Mouse (Mus musculus) megakaryocyte, adult 5-6 weeks (primary cell): ENCODE data around the gene 4930452B06Rik. TPM values are rescaled to one million over a fixed set of nuclear protein-coding genes. Genes with fewer than 3 reads are reported as not detected.
A peak's percentile ranks its signal among the peaks of the same experiment; 100 is the strongest.
"Not testable (repeated sequence)": the region's sequence is repeated elsewhere in the genome, so short reads cannot be mapped to it uniquely, and the experiment has no call there.

Source experiments
- ATAC-seq: 2 replicates; pipeline ENCODE4 v1.8.0; 2016; ENCODE audit warnings: mild to moderate bottlenecking, inconsistent platforms; ENCODE audit not compliant: poor library complexity, severe bottlenecking
- total RNA-seq, 2 experiments: library from RNA; stranded (forward) in 1 of 2; stranded (reverse) in 1 of 2; fragments of 153-499, 151-499 nt in 1 of 2; fragments of 221-1000, 200-1000 nt in 1 of 2; gene quantifications; 2 replicates each; pipeline versions ENCODE4 v1.2.3 to v1.2.4; 2015 to 2017

4930452B06Rik gene
- total RNA-seq (2015): not detected in 2 replicates
- not detected in 2 replicates for total RNA-seq (2017)

DNA sequence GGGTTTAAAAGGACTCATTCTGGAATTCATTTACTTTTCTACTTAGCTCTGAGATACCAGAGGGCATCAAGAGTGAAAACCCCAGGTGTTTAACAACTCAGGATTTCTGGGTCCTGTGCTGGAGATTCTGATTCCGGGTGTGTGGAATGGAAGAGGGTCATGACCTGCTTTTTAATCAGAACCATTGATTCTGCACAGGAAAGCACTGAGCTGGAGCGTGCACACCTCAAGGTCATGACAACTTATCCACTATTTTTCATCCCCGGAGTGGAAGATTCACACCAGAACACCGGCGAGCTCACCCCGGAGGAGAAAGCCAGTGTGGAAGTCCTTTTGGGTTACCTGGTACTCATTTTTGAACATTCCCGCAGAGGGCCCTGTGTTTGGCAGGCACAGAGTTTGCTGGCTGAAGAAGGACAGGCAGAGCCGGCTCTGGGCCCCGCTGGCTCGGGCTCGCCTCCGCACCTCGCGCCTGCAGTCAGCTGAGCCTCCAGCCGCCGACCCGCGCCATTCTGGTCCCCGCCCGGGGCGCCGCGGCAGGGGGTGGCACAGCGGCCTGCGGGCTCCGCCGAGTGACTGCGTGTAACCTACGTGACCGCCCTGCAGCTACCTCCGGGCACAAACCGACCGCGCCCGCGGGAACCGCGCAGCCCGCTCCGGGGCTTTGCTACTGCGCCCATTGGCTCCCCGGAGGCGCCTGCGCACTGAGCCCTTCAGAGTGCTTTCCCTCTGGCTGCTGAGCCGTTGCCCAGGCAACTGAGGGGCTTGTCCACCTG, at the start of gene 4930452B06Rik:
Gene 4930452B06Rik (minus strand): TSS at position 605 of the 776 bp plus-strand sequence.
- ATAC-seq: no peak

DNA sequence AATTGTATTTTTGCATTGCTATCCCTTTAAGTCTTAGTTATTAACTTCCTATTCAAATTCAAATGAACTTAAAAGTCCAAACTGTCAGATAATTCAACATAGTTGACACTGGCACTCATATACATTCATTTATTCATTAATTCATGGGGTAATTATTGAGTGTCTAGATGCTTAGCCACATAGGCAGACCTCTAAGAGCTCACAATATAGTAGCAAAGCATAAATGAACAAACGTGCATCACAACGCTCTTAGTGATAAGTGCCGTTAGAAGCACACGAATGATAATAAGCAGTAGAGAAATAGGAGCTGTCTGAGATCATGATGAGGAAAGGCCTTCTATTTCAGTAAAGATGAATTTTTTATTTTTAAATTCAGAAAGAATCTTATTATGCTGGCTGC, 46.6 kb upstream of the 4930452B06Rik start:
- ATAC-seq: no peak

- no peak for ATAC-seq
These were observed 23.4 kb upstream of the 4930452B06Rik start for GRCm38 (mm10) chr14:8689451-8689850.

GRCm38 (mm10) chr14:8688462-8688861, 22.4 kb upstream of the 4930452B06Rik start:
- ATAC-seq: no peak

- no peak for ATAC-seq
These were observed 20.1 kb upstream of the 4930452B06Rik start for GRCm38 (mm10) chr14:8686185-8686584.

GRCm38 (mm10) chr14:8679896-8680295, 13.9 kb upstream of the 4930452B06Rik start:
- ATAC-seq: no peak

- no peak for ATAC-seq
These were observed 5.7 kb downstream of the 4930452B06Rik start for GRCm38 (mm10) chr14:8660359-8660758.

DNA sequence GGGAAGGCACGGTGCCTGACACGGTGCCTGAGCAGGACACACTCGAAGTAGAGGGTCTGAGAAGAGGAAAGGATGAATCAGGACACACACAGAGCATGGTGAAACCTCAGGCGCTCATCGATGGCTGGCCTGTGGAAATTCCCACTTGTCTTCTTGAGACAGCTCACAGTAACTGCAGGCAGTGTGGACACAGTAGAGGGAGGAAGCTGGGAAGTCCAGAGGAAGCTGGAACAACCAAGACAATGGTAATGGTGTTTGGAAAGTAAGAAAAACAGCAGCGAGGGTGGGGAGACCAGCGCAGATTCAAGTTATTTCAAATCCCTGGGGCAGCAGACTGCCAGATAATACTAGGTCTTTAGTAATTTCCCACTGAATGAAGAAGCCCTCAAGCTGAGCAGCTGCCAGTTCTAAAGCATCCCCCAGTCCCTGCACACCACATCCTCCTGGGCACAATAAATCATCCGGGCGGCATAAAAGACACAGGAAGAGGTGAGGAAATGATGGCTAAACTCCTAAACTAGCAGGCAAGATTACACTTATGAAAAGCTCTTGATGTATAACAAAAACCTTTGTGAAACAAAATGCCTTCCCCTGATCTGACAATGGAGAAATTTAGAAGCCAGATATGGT, 24.3 kb downstream of the 4930452B06Rik start:
- no peak for ATAC-seq

- no peak for ATAC-seq
These were observed 33.8 kb downstream of the 4930452B06Rik start for GRCm38 (mm10) chr14:8632211-8632610.

DNA sequence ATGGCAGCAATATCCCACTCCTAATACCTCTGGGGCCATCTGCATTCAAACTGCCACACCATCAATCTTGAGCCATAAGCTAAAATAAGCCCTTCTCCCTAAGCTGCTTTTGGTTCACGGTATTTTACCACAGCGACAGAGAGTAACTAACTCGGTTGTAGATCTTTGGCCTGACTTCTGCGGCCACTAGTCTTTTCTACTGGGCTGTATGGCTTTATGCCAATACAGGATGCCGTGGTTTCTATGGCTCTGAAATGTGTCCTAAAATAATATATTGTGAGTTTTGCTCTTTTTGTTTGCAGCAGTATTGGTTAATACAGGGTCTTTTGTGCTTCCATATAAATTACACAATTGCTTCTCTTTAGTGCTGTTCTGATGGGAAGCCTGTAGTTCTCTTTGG, 37.6 kb downstream of the 4930452B06Rik start:
- ATAC-seq: no peak

GRCm38 (mm10) chr14:8627481-8627880, 38.6 kb downstream of the 4930452B06Rik start:
- ATAC-seq: no peak

GRCm38 (mm10) chr14:8621164-8621563, 44.9 kb downstream of the 4930452B06Rik start:
- ATAC-seq: no peak

DNA sequence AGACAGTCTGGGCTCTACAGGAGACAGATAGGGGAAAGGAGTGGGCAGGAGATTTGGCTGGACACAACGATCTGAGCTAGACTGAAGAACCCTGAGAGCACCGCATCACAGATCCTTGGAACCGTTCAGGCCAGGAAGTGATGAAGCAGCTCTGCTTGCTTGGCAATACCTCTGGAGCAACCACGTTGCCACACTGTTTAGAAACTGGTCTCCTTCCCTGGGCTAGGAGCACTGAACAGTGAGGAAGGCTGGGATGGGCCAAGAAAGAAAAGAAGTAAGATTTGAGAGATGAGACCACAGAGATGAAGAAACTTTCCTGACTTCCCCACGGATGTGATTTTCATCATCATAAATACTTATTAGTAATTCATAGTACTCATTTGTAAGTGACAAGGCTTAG, 45.5 kb downstream of the 4930452B06Rik start:
- peak; percentile 78 for ATAC-seq

GRCm38 (mm10) chr14:8615636-8616035, 50.4 kb downstream of the 4930452B06Rik start:
- ATAC-seq: peak; percentile 30

- ATAC-seq: peak; percentile 88
These were observed 51.6 kb downstream of the 4930452B06Rik start for GRCm38 (mm10) chr14:8614430-8614829.

DNA sequence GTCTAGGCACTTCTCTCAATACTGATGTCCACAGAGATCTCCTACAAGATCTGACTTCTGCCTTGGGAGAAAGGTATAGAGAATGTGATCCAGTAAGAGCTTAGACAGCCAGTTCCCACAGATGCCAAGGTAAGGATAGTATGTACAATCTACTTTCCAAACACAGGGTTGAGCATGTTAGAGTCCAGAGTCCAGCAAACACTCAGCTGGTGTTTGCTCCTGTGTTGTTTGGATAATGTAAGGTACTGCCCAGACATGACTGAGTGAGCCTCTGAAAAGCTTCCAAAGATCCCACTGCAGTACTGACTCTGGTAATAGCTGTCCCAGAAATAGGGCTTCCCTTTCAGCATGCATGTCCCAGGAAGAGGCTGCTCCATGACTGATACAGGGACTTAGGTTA, 54.0 kb downstream of the 4930452B06Rik start:
- no peak for ATAC-seq

- ATAC-seq: no peak
These were observed 55.9 kb downstream of the 4930452B06Rik start for GRCm38 (mm10) chr14:8610108-8610507.

GRCm38 (mm10) chr14:8608559-8609171, 57.4 kb downstream of the 4930452B06Rik start:
- ATAC-seq: no peak

GRCm38 (mm10) chr14:8604898-8605297, 61.1 kb downstream of the 4930452B06Rik start:
- no peak for ATAC-seq

- ATAC-seq: no peak
These were observed 81.0 kb downstream of the 4930452B06Rik start for GRCm38 (mm10) chr14:8585031-8585430.

GRCm38 (mm10) chr14:8551006-8551405, 115.0 kb downstream of the 4930452B06Rik start:
- ATAC-seq: not testable (repeated sequence)

GRCm38 (mm10) chr14:8549108-8549507, 116.9 kb downstream of the 4930452B06Rik start:
- ATAC-seq: no peak
